Mouse (Mus musculus) layer of hippocampus, adult 9-11 months (tissue): ENCODE measurements around the gene Mpp1.

Experiments used
- DNase-seq: peaks from one replicate; pipeline ENCODE4 v3.0.0; 2022

The Mpp1 gene

GRCm38 (mm10) chrX:75083982-75084773 is 46.6 kb downstream of the Mpp1 start:
- DNase-seq: no peak

- no peak for DNase-seq
These were observed 48.5 kb downstream of the Mpp1 start for GRCm38 (mm10) chrX:75082351-75082750.
